Mouse (Mus musculus) ZHBTc4 (cell line): ENCODE results near the gene Gpr142.

ENCODE experiments used
- DNase-seq: peaks from one replicate; pipeline ENCODE4 v3.0.0-alpha.2; 2011; ENCODE audit warnings: low read depth, low spot score

Gpr142 gene

DNA sequence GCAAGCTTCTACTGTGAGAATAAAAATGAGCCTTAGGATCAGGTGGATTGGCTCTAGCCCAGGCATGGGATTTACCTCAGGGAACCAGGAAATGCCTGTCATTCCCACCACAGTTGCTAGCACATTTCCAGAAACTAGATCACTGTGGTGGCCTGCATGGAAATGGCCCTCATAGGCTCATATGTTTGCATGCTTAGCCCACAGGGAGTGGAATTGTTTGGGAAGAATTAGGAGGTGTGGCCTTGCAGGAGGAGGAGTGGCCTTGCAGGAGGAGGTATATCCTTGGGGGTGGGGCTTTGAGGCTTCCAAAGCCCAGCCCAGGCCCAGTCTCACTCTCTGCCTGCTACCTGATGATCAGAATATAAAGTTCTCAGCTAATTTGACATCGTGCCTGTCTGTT is 3.2 kb downstream of the Gpr142 start:
- DNase-seq: peak; percentile 43

DNA sequence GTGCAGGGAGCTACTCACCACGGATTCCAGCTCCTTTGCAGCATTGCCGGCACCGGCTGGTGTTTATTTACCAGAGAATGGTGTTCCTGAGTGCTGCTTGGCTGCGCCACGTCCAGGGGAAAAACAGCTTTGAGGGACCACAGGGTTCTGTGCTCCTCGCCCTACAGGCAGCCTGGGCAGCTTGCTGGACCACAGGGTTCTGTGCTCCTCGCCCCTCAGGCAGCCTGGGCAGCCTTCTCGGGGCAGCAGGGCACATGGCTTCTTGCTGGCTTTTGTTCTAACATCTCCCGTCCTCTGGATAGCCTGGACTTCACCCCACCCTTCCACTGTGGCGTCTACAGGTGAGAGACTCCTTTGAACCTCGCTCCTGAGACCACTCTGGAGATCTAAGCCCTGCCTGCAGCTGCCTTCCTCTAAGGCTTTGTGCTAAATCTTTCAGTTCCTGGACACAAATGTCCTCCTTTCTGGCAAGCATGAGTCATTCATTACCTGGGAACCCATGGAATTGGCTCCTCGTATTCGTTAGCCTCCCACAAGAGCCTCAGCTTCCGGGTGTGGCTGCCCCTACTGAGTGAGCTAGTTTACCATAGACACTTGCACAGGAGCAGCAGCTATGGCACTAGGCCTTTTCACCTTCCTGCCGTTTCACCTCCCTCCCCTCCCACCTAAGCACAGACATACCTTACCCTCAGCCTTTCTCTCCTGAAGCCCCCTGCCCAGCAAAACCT is 4.0 kb downstream of the Gpr142 start:
- no peak for DNase-seq

DNA sequence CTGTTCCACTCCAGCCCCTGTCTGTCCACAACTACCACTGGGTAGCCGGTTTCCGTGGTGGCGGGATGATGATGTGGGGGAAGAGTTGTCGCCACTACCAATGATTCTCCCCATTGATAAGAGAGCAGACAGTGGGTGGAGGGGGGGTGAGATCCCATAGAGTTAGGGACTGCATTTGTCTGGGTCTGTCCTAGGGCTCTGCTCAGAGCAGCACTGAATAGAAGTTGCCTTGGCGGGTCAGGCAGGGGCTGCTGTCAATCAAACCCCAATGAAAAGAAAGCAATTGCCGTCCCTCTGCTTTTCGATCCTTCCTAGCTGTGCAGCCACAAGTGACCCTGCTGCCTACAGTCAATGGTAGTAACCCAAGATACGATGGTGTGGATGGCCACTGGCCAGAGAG is 5.3 kb downstream of the Gpr142 start:
- no peak for DNase-seq

DNA sequence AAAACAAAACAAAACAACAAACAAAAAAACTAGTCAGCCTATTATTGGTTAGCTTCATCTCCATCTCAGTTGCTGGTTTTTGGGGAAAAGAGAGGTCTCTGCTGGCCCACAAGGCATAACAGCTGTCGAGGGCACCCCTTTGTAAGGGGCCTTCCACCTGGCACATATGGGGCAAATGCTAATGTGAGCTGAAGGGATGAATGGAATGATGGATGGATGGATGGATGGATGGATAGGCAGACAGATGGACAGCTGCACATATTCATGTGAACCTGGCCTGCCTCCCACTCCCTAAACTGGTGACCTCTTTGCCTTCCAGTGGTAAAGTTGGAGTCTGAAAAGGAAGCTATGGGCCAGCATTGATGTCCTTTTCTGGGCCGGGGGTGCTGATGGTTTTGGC is 8.3 kb downstream of the Gpr142 start:
- no peak for DNase-seq

DNA sequence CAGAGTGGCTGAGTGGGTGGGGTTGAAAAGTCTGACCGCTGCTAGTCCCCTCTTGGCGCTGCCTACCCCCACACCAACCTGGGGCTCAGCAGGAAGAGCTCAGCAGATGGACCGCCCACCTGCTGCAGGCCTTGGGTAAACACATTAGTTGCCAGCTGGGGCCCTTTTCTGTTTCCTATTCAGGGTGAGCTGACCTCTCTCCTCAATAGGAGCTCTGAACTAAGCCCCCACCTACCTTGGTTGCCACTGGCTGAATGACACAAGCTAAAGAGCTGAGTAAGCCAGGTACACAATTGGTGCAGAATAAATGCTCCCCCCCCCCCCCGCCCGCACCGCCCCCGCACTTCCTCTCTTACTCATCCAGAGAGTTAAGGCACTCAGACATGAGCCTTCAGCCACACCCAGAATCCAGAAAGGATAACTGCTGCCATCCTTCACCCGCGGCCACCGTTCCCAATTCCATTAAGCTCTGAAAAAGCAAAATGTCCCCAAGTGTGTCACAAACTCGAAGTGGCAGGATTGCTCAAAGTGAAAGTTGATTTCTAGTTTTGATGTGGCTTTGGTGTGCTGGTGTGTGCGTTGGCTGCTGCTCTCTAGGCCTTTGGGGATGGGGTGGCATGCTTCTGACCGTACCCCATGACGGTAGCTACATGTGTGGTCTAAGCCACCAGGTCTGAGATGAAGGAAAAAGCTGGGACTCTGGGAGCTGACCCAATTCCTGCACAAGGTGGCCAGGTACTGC is 9.1 kb downstream of the Gpr142 start:
- DNase-seq: no peak

DNA sequence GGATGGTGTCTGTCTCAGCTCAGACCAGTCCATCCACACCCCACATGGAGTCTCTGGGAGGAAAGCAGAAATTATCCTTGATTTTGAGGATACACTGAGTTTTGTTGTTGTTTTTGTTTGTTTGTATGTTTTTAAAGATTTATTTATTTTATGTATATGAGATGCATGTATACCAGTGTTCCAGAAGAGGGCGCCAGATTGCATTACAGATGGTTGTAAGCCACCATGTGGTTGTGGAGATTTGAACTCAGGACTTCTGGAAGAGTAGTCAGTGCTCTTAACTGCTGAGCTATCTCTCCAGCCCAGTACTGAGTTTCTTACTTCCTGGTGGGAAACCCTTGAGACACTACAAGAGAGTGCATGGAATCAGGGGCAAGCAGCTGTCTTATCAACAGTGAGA is 10.6 kb downstream of the Gpr142 start:
- peak; percentile 45 for DNase-seq

DNA sequence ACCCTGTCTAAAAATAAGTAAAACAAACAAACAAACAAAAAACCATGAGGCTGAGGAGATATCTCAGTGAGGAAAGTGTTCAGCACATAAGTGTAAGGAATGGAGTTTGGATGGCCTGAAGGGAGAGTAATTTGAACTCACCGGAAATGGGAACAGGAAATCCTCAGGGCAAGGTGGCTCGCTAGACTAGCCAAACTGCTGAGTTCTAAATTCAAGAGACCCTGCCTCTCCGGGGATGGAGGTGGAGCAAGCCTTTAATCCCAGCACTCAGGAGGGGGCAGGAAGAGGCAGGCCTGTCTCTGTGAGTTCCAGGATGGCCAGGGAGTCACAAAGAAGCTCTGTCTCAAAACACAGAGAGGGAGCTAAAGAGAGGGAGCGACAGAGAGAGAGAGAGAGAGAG is 11.6 kb downstream of the Gpr142 start:
- peak; percentile 36 for DNase-seq

DNA sequence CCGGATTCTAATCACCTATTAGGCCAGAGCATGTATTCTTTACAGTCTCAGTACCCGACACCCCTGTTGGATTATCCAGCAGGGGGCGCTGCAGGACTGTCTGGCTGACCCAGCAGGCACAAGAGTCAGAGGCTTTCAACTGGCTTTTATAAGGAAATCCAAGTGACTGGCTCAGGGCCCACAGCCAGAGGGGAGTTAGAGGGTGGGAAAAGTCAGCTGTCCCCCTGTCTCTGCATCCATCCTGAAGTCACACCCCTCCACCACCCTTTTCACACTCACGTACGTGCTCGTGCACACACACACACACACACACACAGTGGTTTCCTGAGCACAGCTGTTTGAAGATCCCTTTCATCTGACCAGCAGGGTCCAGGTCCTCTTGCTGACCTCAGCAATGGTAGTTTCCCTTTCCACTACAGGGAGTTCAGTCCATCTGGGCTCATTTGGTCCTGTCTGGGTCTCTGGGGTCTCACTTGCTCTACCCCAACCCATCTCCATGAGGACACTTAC is 14.1 kb downstream of the Gpr142 start:
- DNase-seq: peak; percentile 88

DNA sequence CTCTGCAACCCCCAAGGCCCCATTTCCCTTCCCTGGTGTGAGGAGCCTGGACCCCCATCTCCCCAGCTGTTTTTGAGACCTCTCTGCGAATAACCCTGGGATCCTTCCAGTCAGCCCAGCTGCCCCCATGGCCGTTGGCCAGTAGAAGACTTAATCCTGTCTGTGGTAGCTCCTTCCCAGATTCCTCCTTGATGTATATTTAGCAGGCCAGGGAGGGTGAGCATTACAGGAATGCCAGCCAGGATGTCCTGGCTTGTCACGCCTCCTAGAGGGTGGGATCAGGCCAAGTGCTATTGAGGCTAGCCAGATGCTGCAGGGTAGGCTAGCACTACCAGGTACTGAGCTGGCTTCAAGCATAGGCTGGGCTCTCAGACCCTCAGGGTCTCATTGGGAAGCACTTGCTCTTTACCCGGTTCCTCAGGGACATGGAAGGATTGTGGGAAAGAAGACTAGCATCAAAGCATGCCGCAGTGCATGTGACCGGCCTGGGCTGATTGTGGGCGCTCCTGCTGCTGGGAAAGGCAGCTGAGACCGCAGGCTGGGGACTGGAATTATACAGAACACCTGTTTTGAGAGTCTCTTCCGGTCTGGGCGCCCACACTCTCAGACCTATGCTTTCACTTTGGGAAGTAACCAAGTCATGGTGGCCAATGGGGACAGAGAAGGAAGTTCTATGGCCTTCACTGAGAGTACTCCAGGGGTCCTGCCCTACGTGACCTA is 16.3 kb downstream of the Gpr142 start:
- peak; percentile 44 for DNase-seq

DNA sequence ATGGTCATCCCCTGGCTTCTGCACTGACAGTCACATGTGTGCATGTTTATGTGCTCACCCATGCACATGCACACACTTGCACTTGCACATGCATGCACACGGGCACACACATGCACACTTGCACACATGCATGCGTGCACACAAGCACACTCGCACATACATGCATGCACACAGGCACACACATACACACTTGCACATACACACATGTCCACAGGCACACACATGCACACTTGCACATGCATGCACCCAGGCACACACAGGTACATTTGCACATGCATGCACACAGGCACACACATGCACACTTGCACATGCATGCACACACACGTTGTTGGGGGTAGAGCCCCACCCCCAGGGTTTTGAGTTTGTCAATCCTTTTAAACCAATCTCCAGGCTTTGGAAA is 18.2 kb downstream of the Gpr142 start:
- DNase-seq: no peak

DNA sequence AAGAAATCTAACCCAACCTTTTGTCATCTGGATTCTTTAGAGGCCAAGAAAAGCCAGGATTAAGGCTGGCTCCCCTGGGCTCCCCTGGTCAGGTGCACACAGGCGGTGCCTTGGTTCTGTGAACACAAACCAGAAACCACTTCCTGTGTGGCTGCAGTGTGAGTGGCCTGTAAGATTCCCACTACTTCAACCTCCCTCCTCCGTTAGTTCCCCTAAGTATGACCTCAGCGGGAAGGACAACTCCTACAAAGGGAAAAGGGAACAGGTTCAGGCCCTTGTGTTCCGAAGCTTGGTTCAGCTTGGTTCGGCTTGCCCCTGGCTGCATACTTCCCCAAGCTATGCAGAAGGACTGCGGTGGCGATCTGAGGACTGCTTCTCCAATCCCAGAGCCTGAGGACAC is 19.5 kb downstream of the Gpr142 start:
- no peak for DNase-seq

DNA sequence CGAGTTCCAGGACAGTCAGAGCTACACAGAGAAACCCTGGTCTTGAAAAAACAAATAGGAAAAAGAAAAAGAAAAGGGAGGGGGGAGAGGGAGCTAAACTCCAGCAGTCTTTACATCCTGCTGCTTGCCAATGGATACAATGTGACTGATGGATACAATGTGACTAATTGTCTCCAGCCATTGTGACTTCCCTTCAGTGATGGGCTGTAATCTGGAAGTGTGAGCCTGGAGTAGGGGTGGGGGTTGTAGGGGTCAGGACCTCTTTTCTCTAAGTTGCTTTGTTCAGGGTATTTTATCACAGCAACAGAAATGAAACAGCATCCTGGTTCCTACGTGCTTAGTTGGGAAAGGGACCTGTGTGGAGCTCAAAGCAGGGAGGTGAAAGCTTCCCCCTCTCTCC is 20.4 kb downstream of the Gpr142 start:
- no peak for DNase-seq

DNA sequence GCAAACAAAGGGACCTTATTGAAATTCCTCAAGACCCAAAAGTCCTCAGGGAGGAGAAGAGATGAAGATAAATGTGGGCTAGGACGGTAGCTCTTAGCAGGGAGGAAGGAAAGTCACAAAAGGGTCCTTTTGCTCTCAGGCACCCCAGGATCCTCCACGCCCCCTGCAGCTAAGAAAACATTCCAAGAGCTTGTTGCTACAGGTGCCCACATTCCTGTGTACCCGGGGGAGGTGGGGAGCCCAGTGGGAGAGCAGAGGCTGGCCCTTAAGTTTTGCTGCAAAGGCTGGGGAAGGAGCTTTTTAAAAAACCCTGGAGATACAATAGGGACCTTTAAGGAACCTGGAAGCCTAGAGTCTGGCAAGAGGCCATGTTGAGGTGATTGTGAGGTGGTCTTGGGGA is 21.7 kb downstream of the Gpr142 start:
- DNase-seq: no peak

DNA sequence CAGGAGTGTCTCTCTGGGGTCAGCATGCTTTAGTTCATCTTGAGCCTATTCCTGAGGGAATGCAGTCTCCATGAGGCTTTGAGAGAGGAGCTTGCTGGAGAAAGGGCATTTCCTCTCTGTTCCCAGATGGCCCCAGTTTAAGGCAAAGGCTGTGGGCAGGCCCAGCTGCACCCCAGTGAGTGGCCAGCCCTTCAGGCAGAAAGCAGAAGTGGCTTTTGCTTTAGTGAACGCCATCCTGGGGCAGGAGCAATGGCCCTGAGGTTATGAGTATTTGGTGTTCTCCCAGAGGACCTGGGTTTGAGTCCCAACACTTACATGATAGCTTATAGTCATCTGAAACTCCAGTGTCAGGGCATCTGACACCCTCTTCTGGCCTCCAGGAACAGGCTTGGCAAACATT is 22.6 kb downstream of the Gpr142 start:
- DNase-seq: no peak

DNA sequence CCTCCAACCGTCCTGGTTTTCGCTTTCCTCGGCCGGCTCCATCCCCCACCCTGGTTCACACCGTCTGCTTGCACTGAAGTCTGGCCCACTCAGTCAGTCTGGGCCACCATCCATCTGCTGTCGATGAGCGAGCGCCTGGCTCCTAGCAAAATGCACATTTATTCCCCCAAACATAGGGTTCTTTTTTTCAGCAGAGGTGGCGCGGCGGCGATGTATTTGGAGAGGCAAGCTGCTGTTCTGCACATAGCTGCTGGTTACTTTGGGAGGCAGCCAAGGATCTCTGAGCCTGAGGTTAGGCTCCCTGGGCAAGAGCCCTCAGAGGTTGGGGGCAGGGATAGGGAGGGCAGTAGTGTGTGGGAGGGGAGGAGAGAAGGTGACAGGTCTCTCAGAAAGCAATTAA is 24.0 kb downstream of the Gpr142 start:
- DNase-seq: no peak

DNA sequence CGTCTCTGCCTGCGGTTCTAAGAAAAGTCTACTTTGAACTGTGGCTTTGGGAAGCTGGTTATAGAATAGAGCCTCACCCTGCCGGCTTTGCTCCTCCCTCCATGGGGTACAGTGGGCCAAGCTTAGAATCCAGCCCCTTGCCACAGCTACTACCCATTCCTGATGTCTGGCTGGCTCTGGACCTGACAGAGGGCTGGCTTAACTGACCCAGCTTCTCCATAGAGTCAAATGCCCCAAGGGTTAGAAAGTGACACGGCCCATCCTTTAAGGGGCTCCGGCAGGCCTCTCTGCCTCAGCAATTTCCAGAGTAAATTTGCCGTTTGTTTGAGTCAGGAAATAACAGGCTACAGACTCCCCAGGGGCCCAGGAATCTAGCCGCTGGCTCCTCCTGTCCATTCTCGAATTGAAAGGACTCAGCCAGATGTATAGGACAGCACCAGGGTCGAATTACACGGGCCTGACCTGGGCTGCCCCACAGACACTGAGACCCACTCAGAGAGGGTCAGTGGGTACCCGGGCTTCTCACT is 24.5 kb downstream of the Gpr142 start:
- DNase-seq: no peak

DNA sequence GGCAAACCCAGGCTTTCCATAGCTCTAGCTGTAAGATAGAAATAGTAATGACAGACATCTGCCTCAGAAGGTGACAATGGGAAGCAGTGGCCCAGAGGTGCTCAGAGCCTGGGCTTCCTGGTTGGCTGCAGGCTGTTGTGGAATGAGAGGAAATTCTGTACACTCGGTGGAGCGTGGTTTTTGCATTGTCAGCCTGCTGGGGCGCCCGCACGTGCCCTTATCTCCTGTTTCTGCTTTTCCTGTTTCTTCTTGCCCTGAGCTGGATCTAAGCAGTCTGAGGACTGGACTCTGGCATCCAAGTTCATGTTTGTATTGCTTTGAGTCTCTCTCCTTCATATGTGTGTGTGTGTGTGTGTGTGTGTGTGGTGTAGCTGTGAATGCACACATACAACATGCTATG is 28.0 kb downstream of the Gpr142 start:
- no peak for DNase-seq

DNA sequence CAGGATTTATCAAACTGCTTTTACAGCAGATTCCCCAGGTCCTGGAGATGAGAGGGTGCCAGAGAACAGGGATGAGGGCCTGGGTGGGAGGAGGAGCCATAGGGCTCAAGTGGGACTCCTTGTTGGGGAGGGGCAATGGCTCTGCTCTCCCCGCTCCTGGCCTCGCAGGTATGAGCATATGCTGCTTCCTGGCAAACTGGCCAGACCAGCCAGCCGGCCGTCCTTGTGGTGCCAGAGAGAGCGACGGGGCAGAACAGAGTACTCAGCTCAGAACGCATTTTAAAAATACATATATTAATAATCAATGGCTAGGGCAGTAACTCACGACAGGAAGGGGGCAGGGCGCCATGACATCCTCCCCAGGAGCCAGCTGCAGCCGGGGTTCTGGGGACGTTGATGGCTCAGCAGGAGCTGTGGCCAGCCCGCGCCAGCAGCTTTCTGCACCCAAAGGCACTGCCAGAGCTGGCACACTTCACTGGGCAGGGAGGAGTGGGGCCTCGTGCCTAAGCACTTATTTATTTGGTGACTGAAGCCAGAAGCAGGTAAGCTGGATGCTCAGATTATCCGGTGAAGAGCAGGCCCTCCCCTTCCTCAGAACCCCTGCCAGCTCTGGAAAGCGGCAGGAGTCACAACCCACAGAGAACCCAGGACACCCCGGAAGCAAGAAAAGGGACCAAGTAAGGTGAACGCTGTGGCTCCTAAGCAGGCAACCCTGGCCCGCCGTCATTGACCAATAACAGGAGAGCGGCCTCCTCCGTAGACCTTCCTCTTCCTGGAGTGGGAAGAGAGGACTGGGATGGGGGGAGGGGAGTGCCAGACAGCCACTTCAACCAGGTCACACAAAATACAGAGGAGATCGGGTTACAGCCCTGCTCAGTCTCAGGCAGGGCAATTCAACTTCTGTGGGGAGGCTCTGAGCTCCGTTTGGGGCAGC is 31.0 kb downstream of the Gpr142 start:
- peak; percentile 94 for DNase-seq

DNA sequence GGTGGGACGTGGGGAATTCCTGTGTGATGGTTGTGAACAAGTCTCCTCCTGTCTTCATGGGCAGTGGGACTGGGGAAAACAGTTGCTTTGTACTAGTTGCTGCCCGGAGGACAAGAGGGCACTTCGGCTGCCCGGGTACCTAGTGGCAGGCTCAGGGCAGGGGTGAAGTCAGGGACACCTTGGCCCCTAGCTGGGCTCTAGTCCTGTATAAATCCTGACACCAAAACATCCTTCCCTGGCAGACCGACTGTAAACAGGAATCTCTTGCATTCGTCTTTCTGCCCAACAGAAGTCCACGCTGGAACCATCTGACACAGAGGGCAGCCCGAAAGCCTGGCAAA is 31.7 kb downstream of the Gpr142 start:
- DNase-seq: no peak

DNA sequence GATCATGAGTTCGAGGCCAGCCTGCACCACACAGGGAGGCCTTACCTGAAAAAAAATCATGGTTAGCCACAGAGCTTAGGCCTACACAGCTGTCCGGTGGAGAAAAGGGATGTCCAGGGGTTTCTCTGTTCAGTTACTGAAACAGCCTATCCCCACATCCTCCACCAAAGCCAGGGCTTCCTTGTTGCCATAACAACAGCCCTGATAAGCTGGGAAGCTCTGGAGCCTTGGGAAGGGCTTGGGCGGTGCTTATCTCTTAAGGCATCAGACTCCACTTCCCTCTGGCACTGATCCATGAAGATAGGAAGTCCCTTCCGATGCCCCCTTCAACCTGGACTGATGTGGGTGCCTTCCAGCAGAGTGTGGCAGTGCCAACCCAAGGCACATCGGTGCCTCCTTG is 34.4 kb downstream of the Gpr142 start:
- no peak for DNase-seq

DNA sequence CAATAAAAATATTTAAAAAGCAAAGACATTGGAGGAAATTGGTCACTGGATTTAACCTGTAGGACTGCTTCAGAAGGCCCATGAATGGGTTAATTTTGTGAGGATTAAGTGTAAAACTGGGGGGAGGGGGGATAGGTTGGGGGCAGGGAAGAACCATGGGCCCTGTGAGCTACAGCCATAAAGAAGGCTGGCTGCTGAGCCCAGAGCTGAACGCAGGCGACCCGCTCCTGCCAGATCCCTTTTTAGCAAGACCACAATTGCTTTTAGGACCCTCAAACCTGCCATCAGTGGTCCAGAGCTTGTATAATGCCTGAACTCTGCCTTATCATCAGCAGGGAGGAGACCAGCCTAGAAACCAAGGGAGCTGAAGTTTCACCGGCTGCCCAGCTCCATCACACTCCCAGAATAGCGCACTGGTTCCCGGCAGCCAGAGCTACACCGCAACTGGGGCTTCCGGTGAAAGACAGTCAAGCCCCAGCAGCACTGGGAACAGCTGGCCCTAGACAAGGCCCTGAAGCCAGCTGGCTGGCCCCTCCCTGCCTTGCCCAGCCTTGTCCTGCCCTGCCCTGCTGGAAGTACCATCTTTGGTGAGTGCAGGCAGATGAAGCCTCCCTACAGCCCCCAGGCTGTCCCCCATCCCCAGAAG is 45.2 kb downstream of the Gpr142 start:
- DNase-seq: no peak
